Mouse (Mus musculus): ENCODE data around the gene Rnf187. TPM values are rescaled to one million over a fixed set of nuclear protein-coding genes. Genes with fewer than 3 reads are reported as not detected.

The Rnf187 gene
- total RNA-seq, 2 experiments from 2014 or later = 173 to 181 TPM

- DNase-seq = no peak
These were observed 9.2 kb upstream of the Rnf187 start for GRCm38 (mm10) chr11:58947798-58948528.

GRCm38 (mm10) chr11:58947306-58947705, 8.6 kb upstream of the Rnf187 start:
- DNase-seq = no peak

- no peak for DNase-seq
These were observed 5.4 kb upstream of the Rnf187 start for GRCm38 (mm10) chr11:58944136-58944535.

- no peak for DNase-seq
These were observed 348 bp upstream of the Rnf187 start for GRCm38 (mm10) chr11:58939088-58939439.

GRCm38 (mm10) chr11:58937909-58938308, 807 bp downstream of the Rnf187 start:
- peak; percentile 30 to 39 for DNase-seq

GRCm38 (mm10) chr11:58931576-58931975, 7.1 kb downstream of the Rnf187 start:
- DNase-seq = no peak

GRCm38 (mm10) chr11:58930254-58930653, 8.5 kb downstream of the Rnf187 start:
- no peak for DNase-seq

GRCm38 (mm10) chr11:58929641-58930040, 9.1 kb downstream of the Rnf187 start:
- no peak for DNase-seq

GRCm38 (mm10) chr11:58929055-58929454, 9.7 kb downstream of the Rnf187 start:
- DNase-seq = no peak

GRCm38 (mm10) chr11:58927790-58928651, 10.7 kb downstream of the Rnf187 start:
- DNase-seq = peak; percentile 56 to 73

- no peak for DNase-seq
These were observed 11.7 kb downstream of the Rnf187 start for GRCm38 (mm10) chr11:58927053-58927452.

GRCm38 (mm10) chr11:58926651-58927050, 12.1 kb downstream of the Rnf187 start:
- no peak for DNase-seq

GRCm38 (mm10) chr11:58922420-58922819, 16.3 kb downstream of the Rnf187 start:
- DNase-seq = no peak

GRCm38 (mm10) chr11:58918759-58919158, 20.0 kb downstream of the Rnf187 start:
- DNase-seq = no peak

- no peak for DNase-seq
These were observed 20.9 kb downstream of the Rnf187 start, which contains the start of gene Btnl10 for GRCm38 (mm10) chr11:58917745-58918366. TSS of gene Btnl10 (plus strand) at chr11:58917908.

GRCm38 (mm10) chr11:58916879-58917744, 21.6 kb downstream of the Rnf187 start:
- DNase-seq = peak; percentile 59 to 71

- peak in 1 of 2 experiments; percentile 29 for DNase-seq
These were observed 24.2 kb downstream of the Rnf187 start for GRCm38 (mm10) chr11:58914461-58915028.

GRCm38 (mm10) chr11:58913776-58914175, 24.9 kb downstream of the Rnf187 start:
- no peak for DNase-seq

- DNase-seq = no peak
These were observed 33.9 kb downstream of the Rnf187 start for GRCm38 (mm10) chr11:58904838-58905237.

GRCm38 (mm10) chr11:58904410-58904718, 34.4 kb downstream of the Rnf187 start:
- DNase-seq = no peak
